Mouse (Mus musculus) neural tube, postnatal 0 days (tissue): ENCODE results near the gene Fgfbp3. TPM values are rescaled to one million over a fixed set of nuclear protein-coding genes. Genes with fewer than 3 reads are reported as not detected.

Experiments
- polyA plus RNA-seq: library from polyadenylated mRNA; unstranded; fragments of >200 nt; fragmentation: Nextera tagmentation; extraction: Ambion mirVana; gene quantifications from 2 replicates; pipeline ENCODE4 v1.2.1, GENCODE M21; 2015

Gene Fgfbp3
- polyA plus RNA-seq = 19.8 TPM in 2 replicates

GRCm38 (mm10) chr19:36919466-36919865, at the start of gene Fgfbp3:
Gene Fgfbp3 (minus strand): TSS chr19:36919615.

GRCm38 (mm10) chr19:36925671-36926552, 6.5 kb upstream of the Fgfbp3 start, which contains the start of gene Btaf1:
Gene Btaf1 (plus strand): TSS chr19:36926079.

Other genes with a start within 250 kb of the Fgfbp3 start
- 26.0 and 28.8 TPM in 2 replicates for gene Ppp1r3c, start 183.0 kb downstream of the Fgfbp3 start, polyA plus RNA-seq
- 31.1 and 37.0 TPM in 2 replicates for gene Tnks2, start 85.4 kb downstream of the Fgfbp3 start, polyA plus RNA-seq
- 4.1 and 5.2 TPM in 2 replicates for gene Btaf1, start 6.5 kb upstream of the Fgfbp3 start, polyA plus RNA-seq